Mouse (Mus musculus) C2C12 (cell line): ENCODE results near the gene 4932414N04Rik.

Experiments used
- CEBPB ChIP-seq: IDR thresholded peaks from one replicate; pipeline ENCODE4 v1.6.1; 2011; ENCODE audit warnings: low read depth, mild to moderate bottlenecking, control low read depth, moderate library complexity
- CTCF ChIP-seq: IDR thresholded peaks from one replicate; pipeline ENCODE4 v1.5.1; 2011; ENCODE audit not compliant: control insufficient read depth, insufficient read depth, insufficient read length
- FOSL1 ChIP-seq: IDR thresholded peaks from one replicate; pipeline ENCODE4 v1.8.0; 2011; ENCODE audit warnings: mild to moderate bottlenecking, low read length; ENCODE audit not compliant: poor library complexity, insufficient read depth, severe bottlenecking
- MAX ChIP-seq: IDR thresholded peaks from one replicate; pipeline ENCODE4 v1.6.1; 2011; ENCODE audit warnings: mild to moderate bottlenecking, control low read depth
- MYOD1 ChIP-seq: IDR thresholded peaks from one replicate; pipeline ENCODE4 v1.6.1; 2011; ENCODE audit warnings: low read depth; ENCODE audit not compliant: control insufficient read depth, insufficient read length
- MYOG ChIP-seq: IDR thresholded peaks from one replicate; pipeline ENCODE4 v1.6.1; 2011; ENCODE audit not compliant: control insufficient read depth, insufficient read length; ENCODE audit errors: extremely low read depth
- USF1 ChIP-seq: IDR thresholded peaks from one replicate; pipeline ENCODE4 v1.6.1; 2011; ENCODE audit warnings: low read depth, mild to moderate bottlenecking, control low read depth, moderate library complexity

- TF ChIP-seq MYOD1 (no peak), CTCF (no peak), CEBPB (no peak), MAX (no peak), USF1 (no peak), MYOG (no peak), FOSL1 (no peak)
These were observed 136.0 kb downstream of the 4932414N04Rik start for GRCm38 (mm10) chr2:68792296-68792695.
